Mouse (Mus musculus) brown adipose tissue, adult 24 weeks (tissue): Measurements from ENCODE around the gene Gm15517. TPM values are rescaled to one million over a fixed set of nuclear protein-coding genes. Genes with fewer than 3 reads are reported as not detected.
"Not testable (repeated sequence)": the region's sequence is repeated elsewhere in the genome, so short reads cannot be mapped to it uniquely, and the experiment has no call there.

ENCODE experiments used
- H3K27ac ChIP-seq: fragments of 200-500 bp; replicated peaks from 2 replicates; pipeline ENCODE4 v1.5.1; 2012; ENCODE audit warnings: low read depth, mild to moderate bottlenecking, low read length
- H3K4me1 ChIP-seq: fragments of 200-500 bp; 2 replicates; pipeline ENCODE4 v1.6.1; 2012; ENCODE audit warnings: low read length, mixed read lengths; ENCODE audit not compliant: control insufficient read depth, insufficient read depth, insufficient read length
- H3K4me3 ChIP-seq: fragments of 200-500 bp; 2 replicates; pipeline ENCODE4 v1.5.1; 2012; ENCODE audit warnings: low read depth, mild to moderate bottlenecking, low read length, moderate library complexity; ENCODE audit not compliant: insufficient read depth
- polyA plus RNA-seq: library from polyadenylated mRNA; stranded (reverse); fragments of >200 nt; gene quantifications from 2 replicates; pipeline ENCODE4 v1.2.4, GENCODE M21; 2012; ENCODE audit not compliant: missing spikeins, insufficient read depth, insufficient read length

Gene Gm15517
- polyA plus RNA-seq = not detected in 2 replicates

DNA sequence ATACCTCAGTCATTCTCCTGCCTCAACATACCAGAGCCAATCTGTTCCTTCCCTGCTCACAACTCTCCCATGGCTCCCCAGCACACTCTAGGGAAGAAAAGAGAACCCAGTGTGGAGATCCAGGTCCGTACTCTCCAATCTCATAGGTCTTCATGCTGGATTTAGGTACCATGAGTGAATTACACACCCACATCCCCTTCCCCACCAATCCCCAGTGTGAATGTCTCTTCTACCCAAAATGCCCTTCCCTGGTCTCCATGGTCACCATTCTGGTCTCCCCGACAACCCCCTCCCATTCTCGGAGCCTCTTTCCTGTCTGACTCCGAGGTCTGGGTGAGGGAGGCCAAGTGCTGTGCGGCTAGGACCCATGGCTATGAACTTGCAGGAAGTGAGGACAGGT, at the start of gene Gm15517:
Gene Gm15517 (plus strand): TSS at position 301 of the 400 bp plus-strand sequence.
- no peaks in the 10 kb centered on the region for H3K4me1 ChIP-seq
- no peak within 1 kb of the TSS for H3K27ac ChIP-seq
- no peak within 1 kb of the TSS for H3K4me3 ChIP-seq

DNA sequence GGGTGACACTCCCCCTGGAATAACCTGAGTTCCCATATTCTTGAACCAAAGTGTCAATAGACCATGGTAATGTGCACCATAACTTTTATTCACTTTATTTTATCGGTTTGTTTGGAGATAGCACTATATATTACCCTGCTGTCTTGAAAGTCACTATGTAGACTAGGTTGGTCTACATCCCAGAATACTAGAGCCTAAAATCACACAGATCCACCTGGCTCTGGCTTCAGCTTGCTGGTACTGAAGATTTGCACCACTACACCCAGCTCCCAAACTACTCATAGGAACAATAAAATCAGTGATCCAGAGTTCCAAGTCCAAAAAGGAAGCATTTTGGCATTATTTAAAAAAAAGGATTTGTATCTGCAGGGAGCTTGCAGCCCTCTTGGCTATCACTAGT, 45.6 kb upstream of the Gm15517 start, which contains the start of gene Klk1b5:
Gene Klk1b5 (plus strand): TSS at position 301 of the 400 bp plus-strand sequence.
- Histone ChIP-seq H3K4me1 (no peaks in the 10 kb centered on the region), H3K4me3 (no peak within 1 kb of the TSS), H3K27ac (no peak within 1 kb of the TSS)

DNA sequence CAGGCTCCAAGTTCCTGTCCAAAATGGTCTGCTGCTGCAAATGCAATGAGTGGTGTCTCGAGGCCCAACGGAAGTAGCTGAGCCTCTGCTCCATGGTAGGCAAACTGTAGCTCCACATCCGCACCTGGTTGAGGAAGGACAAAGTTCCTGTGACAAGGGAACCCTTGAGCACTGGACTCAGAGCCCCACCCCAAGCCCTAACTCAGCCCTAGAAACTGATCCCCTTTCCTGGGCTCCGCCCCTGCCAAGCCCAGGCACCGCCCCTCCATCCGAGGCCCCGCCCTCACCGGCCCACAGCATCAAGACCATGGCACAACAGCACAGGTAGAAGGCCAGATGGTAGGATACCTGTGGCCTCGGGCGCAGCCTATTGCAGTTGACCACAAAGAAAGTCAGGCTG, 39.6 kb upstream of the Gm15517 start:
- H3K4me3 ChIP-seq, H3K4me1 ChIP-seq, H3K27ac ChIP-seq: not testable (repeated sequence)

DNA sequence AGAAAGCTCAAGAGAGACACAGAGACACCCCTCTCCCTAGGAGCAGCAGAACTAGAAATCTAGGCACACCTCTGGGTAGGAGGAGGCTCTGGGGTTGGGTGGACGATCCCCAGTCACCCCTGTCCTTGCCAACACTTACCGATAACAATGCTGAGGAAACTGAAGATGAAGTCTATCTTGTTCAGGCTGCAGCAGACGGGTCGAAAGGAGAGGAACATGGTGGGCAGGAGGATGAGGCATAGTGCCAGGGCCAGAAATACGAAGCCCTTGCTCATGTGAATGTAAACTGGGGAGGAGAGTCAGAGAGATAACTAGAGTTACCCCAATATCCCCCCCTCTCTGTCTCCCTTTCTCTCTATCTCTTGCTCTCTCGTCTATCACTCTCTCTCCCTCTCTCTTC, 38.9 kb upstream of the Gm15517 start:
- not testable (repeated sequence) for H3K27ac ChIP-seq, H3K4me3 ChIP-seq, H3K4me1 ChIP-seq

DNA sequence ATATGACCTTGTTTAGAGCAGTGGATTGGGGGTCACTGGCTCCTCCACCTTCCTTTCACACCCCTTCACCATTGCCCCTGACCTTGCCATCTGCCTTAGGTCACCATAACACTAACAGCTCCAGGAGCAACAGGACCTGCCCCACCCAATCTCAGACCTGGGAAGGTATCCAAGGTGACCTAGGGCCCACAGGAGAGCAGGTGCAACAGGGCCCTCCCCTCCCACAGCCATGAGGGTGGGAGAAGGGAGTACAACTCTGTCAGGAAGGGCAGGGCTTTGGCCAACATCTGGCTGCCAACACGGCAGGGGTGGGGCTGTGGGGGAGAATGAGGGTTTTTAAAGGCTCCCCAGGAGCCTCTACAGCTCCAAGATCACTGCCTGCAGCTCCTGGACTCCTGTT, 36.2 kb upstream of the Gm15517 start, which contains the start of gene Klk1:
Gene Klk1 (plus strand): TSS at position 285 of the 400 bp plus-strand sequence.
- Histone ChIP-seq H3K4me3 (no peak within 1 kb of the TSS), H3K27ac (no peak within 1 kb of the TSS), H3K4me1 (no peaks in the 10 kb centered on the region)

DNA sequence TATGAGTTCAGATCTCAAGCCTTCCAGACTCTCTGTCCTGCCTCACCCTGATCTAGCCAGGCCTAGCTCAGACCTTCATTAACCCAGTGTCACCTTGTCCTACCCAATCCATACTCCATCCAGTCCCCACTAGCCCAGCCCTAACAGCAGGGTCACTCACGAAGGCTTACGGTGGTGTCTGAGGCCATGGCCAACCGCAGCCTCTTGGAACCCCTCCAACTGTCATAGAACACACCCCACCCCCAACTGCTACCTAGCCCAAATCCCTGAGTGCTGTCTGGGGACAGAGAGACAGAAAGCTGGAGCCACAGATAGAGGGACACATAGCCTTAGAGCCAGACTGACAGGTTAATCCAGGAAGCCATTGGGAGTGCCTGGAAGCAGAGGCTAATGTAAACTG, 25.3 kb upstream of the Gm15517 start, which contains the start of gene Gm36864:
Gene Gm36864 (plus strand): TSS at position 269 of the 400 bp plus-strand sequence.
- Histone ChIP-seq H3K4me3 (no peak within 1 kb of the TSS), H3K27ac (no peak within 1 kb of the TSS), H3K4me1 (no peaks in the 10 kb centered on the region)

DNA sequence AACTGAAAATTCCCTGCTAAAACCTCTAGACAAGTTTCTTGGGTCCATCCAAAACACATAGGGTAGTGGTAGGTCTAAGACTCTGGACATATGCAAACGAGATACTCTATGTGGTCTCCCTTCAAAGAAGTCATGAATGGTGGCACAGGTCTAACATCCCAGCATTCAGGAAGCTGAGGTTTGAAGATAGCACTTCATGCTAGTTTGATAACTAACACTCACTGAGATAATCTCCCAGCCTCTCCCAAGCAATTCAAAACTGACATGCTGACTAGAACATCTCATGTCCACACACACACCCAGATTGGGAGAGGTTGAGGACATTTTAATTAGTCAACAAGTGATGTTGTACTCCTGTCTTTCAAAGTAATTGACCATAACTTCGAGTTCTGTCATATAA, 21.3 kb upstream of the Gm15517 start:
- Histone ChIP-seq H3K4me1 (no peaks in the 10 kb centered on the region), H3K27ac (no peak overlapping the region), H3K4me3 (no peak overlapping the region)

DNA sequence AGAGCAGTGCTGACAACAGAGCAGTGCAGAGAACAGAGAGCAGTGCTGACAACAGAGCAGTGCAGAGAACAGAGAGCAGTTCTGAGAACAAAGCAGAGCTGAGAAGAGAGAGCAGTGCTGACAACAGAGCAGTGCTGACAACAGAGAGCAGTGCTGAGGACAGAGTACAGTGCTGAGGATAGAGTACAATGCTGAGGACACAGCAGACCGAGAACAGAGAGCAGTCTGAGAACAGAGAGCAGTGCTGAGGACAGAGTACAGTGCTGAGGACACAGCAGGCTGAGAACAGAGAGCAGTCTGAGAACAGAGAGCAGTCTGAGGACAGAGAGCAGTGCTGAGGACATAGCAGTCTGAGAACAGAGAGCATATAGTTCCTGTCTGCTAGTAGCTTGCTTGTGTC, 20.5 kb upstream of the Gm15517 start:
- no peak overlapping the region for H3K4me3 ChIP-seq
- no peak overlapping the region for H3K27ac ChIP-seq
- no peaks in the 10 kb centered on the region for H3K4me1 ChIP-seq

DNA sequence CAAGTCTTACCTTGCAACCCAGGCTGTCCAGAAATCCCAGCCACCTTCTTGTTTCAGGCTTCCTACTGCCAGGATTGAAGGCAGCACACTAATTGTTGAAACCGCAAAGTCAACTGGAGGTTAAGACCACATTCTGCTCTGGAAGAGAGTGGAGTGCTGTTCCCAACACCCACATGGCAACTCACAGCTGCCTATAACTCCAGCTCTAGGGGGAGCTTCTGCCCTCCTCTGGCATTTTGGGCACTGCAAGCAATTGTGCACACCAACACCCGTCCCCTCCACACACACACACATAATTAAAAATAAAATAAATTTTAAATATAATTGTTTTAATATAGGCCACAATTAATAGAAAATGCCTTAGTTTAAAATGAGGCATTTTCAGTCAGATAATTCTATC, 20.1 kb upstream of the Gm15517 start:
- no peak overlapping the region for H3K4me3 ChIP-seq
- no peak overlapping the region for H3K27ac ChIP-seq
- no peaks in the 10 kb centered on the region for H3K4me1 ChIP-seq

DNA sequence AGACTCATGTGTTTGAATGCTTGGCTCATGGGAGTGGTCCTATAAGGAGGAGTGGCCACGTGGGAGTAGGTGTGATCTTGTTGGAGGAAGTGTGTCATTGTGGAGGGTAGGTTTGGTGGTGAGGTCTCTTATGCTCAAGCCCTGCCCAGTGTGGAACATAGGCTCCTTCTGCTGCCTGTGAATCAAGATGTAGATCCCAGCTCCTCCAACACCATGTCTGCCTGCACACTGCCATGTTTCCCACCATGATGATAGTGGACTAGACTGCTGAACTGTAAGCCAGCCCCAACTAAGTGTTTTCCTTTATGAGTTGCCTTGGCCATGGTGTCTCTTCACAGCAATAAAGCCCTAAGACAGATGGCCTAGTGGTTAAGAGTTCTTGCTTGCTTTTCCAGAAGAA, 17.2 kb upstream of the Gm15517 start:
- H3K27ac ChIP-seq = no peak overlapping the region
- H3K4me3 ChIP-seq = no peak overlapping the region
- no peaks in the 10 kb centered on the region for H3K4me1 ChIP-seq

DNA sequence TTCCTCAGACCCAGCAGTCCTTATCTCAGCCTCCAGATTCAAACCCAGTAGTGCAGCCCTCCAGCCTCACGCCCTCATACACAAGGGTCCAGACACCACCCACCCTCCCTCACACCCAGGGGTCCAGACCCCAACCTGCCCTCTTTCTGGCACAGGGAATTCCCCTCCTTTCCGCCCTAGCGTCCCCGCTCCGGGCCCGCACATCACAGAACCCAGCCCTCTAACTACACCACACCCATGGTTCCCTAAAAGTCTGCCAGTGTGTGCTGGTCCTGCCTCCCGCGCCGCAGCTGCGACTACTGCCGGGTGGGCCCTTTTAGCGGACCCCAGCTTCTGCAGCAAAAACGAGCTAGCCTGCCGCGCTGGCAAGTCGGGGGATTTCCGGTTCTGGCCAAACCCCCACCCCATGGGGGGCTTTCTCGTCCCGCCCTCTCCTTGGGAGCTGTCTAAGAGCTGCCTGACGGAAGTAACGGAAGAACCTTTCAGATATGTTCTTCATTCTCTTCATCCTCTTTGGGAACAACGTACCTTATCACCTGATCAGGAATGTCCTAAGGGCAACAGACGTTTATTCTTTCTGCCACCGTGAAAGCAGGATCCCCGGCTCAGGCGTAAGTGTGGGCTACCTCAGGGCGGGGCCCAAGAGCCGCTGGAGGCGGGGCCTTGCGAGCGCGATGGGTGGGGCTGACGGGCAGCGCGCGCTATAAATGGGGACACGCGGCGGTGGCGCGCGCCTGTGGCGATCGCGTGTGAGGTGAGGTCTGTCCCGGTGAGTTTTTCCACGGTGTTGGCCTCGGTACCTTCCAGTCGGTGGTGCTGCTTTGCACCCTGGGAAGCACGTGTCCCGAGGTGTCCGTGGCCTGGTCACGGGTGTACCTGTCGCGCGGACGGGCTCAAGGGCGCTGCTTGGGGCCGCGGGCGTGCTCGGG, 14.9 kb upstream of the Gm15517 start, which contains the start of the genes 1700028J19Rik and 2410002F23Rik:
Gene 1700028J19Rik (minus strand): TSS at position 641 of the 929 bp plus-strand sequence.
Gene 2410002F23Rik (plus strand): TSS at position 668 of the 929 bp plus-strand sequence.
- peak within 1 kb of the TSS; percentile 93 for H3K27ac ChIP-seq
- no peaks in the 10 kb centered on the region for H3K4me1 ChIP-seq
- H3K4me3 ChIP-seq = peak within 1 kb of the TSS; percentile 88

DNA sequence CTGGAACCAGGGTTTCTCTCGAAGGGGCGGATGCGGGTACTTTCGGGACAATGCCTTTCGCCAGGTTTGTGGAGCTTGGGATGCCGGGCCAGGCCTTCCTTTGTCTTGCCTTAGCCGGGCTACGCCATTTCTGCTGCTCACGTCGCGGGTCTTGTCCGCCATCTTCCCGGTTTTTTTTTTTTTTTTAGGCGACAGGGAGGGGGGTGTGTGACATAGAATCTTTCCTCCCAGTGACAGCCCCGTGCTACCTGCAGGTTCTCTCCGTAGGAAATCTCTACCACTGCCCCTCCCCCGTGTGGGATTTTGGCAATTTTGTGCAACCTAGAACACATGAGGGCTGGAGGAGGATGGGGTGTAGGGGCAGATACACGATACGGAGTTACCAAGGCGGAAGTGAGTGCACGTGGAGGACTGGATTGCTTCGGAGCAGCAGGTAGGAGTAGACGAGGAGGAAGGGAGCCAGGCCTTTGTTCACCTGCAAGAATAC, 14.2 kb upstream of the Gm15517 start:
- Histone ChIP-seq H3K27ac (peak overlapping the region; percentile 39), H3K4me3 (peak overlapping the region; percentile 88), H3K4me1 (no peaks in the 10 kb centered on the region)

DNA sequence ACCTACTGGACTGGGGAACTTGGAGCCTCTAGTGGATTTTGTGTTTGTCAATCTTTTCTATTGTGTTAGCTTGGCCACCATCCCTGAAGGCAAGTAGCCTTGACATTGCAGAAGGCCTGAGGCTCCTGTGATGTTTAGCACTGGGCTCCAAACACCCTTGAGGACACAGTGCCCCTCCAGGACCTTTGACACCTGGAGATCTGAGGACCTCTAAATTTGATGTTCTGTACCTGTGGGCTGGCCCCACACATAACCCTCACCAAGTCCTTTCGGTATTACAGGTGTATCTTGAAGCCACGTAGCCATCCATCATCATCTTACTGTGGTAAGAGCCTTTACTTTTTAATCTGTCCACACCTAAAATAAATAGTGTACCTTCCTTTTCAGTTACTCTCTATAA, 13.3 kb upstream of the Gm15517 start:
- Histone ChIP-seq H3K27ac (no peak overlapping the region), H3K4me3 (peak overlapping the region; percentile 20; the same call in 1 of the 2 replicates)

DNA sequence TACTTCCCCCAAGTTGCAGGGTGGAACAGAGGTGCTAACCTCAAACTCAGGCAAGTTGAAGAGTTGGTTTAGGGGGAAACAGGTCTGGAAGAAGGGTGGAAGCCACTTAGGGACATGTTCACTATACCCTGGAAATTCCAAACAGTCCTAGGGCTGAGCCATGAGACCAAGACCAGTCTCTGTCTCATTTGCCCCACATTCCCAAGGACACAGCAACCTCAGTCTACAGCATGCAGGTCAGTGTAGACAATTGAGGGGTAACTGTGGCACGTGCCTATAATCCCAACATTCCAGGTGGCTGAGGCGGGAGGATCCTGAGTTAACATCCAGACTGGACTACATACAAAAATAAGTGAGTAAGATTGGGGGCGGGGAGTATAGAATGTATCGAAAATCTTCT, 12.0 kb upstream of the Gm15517 start:
- Histone ChIP-seq H3K4me3 (no peak overlapping the region), H3K4me1 (no peaks in the 10 kb centered on the region), H3K27ac (no peak overlapping the region)

More for the DNA sequence above, 13.3 kb upstream of the Gm15517 start:
- H3K4me1 ChIP-seq = no peaks in the 10 kb centered on the region

DNA sequence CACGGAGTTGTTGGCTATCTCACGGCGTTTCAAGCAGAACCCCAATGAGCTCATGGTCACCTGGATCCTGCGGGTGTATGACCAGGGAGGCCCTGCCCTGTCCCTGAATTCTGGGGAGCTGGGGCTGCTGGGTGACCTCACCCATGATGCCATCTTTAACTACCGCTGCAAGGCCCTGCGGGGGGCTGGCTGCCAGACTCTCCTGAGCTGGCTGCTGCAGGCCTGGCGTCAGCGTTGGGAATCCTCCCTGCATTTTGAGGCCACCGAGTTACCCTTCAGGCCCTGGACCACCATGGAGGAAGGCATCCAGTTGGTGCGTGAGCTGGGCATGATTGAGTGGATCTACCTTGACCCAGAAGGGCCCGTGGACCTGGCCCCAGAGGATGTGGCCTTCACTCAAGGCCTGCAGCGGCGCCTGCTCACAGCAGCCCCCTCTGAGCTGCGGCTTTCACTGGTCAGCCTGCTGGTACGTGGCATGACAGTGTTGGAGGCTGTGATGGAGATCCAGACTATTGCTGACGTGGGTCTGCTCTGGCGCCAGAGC, 10.4 kb upstream of the Gm15517 start:
- not testable (repeated sequence) for H3K27ac ChIP-seq, H3K4me3 ChIP-seq, H3K4me1 ChIP-seq
